Mouse (Mus musculus) left cerebral cortex, adult 18-20 months (tissue): ENCODE measurements at regions not wholly inside any gene's neighbourhood (a gene's known extent, or its start where the extent isn't known, plus 50 kb on each side); places are given as distances from the start of the nearest gene placed in this dataset.

ENCODE experiments used
- DNase-seq, 2 experiments: peaks; one replicate each; pipeline ENCODE4 v3.0.0; 2021 to 2022; ENCODE audit warnings: low spot score in 2 of 2, mixed read lengths in 1 of 2

GRCm38 (mm10) chr15:17245096-17245495 lies 516.5 kb downstream of the Cdh9 start:
- no peak for DNase-seq

GRCm38 (mm10) chr15:17289221-17289620 lies 560.7 kb downstream of the Cdh9 start:
- no peak for DNase-seq
